Mouse (Mus musculus): ENCODE results near the gene Rpl18. TPM values are rescaled to one million over a fixed set of nuclear protein-coding genes. Genes with fewer than 3 reads are reported as not detected.
A peak's percentile ranks its signal among the peaks of the same experiment; 100 is the strongest.

Gene Rpl18
- total and polyA plus RNA-seq, 2 experiments from 2014 or later: 535 to 1,175 TPM

GRCm38 (mm10) chr7:45755703-45756102, 40.4 kb downstream of the Rpl18 start:
- Histone ChIP-seq H3K4me3 (ENCODE audit: low read length) (no peak overlapping the region), H3K27me3 (ENCODE audit: insufficient read depth, low read length) (peaks cover 6% of the 10 kb centered on the region; the same call in 1 of the 2 replicates), H3K4me2 (ENCODE audit: low read depth, low read length) (no peak overlapping the region), H3K9ac (replicated peaks; ENCODE audit: low read length) (no peak overlapping the region), H3K36me3 (ENCODE audit: insufficient read depth, low read length) (no peaks in the 10 kb centered on the region), H3K9me3 (ENCODE audit: low read length) (no peaks in the 10 kb centered on the region), H3K27ac (no peak overlapping the region), H3K4me1 (ENCODE audit: insufficient read depth, low read length) (no peaks in the 10 kb centered on the region)
- TF ChIP-seq CTCF (IDR thresholded peaks at IDR 0.05; ENCODE audit: low read depth): no peak
- no peak for DNase-seq (ENCODE audit: low spot score)
- 52% methylated on average over 6 of the region's 6 CpGs for WGBS
- ATAC-seq: no peak

- peaks cover 6% of the 10 kb centered on the region; the same call in 1 of the 2 replicates for H3K27me3 ChIP-seq (ENCODE audit: insufficient read depth, low read length)
- 20% methylated on average over 20 of the region's 27 CpGs for WGBS
- 0 out of 2 replicates have a peak overlapping the region, but pooled peaks have one; percentile 2 for H3K4me3 ChIP-seq (ENCODE audit: low read length)
- no peak overlapping the region for H3K27ac ChIP-seq
- H3K36me3 ChIP-seq (ENCODE audit: insufficient read depth, low read length): no peaks in the 10 kb centered on the region
- H3K4me1 ChIP-seq (ENCODE audit: insufficient read depth, low read length): no peaks in the 10 kb centered on the region
- DNase-seq (ENCODE audit: low spot score): no peak
- peak overlapping the region; percentile 31 for H3K4me2 ChIP-seq (ENCODE audit: low read depth, low read length)
- ATAC-seq: no peak
- 0 out of 2 replicates have a peak overlapping the region, but pooled peaks have one; percentile 13 for H3K9ac ChIP-seq (replicated peaks; ENCODE audit: low read length)
- no peak for TF ChIP-seq CTCF (IDR thresholded peaks at IDR 0.05; ENCODE audit: low read depth)
- H3K9me3 ChIP-seq (ENCODE audit: low read length): no peaks in the 10 kb centered on the region
Measured at GRCm38 (mm10) chr7:45759400-45759799, 44.1 kb downstream of the Rpl18 start.

DNA sequence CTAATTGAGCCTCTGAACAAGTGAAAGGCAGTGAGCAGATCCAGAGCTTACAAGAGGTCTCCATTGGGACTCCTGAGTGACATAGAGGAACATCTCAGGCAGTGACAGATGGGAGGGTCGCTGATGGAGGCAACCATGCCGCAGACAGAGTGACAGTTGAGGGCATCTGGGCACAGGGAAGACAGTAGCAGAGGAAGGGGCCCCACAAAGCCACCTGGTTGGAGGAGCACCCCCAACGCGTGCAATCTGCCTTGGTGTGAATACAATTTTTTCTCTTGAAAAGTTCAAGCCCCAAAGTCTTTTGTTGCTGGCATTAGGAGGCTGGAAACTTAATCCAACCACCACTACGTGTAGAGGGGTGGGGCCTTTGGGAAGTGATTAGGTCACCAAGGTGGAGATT, 44.9 kb downstream of the Rpl18 start:
- WGBS: 55% methylated on average over 5 of the region's 5 CpGs
- Histone ChIP-seq H3K4me3 (ENCODE audit: low read length) (no peak overlapping the region), H3K27ac (no peak overlapping the region), H3K4me1 (ENCODE audit: insufficient read depth, low read length) (no peaks in the 10 kb centered on the region), H3K36me3 (ENCODE audit: insufficient read depth, low read length) (no peaks in the 10 kb centered on the region), H3K4me2 (ENCODE audit: low read depth, low read length) (no peak overlapping the region), H3K9ac (replicated peaks; ENCODE audit: low read length) (no peak overlapping the region), H3K9me3 (ENCODE audit: low read length) (no peaks in the 10 kb centered on the region), H3K27me3 (ENCODE audit: insufficient read depth, low read length) (peaks cover 6% of the 10 kb centered on the region; the same call in 1 of the 2 replicates)
- TF ChIP-seq CTCF (IDR thresholded peaks at IDR 0.05; ENCODE audit: low read depth): no peak
- ATAC-seq: no peak
- no peak for DNase-seq (ENCODE audit: low spot score)

GRCm38 (mm10) chr7:45765995-45766394, 50.7 kb downstream of the Rpl18 start:
- DNase-seq (ENCODE audit: low spot score) (no peak), ATAC-seq (no peak)
- no peak overlapping the region for H3K4me3 ChIP-seq (ENCODE audit: low read length)
- no peaks in the 10 kb centered on the region for H3K27me3 ChIP-seq (ENCODE audit: insufficient read depth, low read length)
- no peak overlapping the region for H3K27ac ChIP-seq
- no peak overlapping the region for H3K4me2 ChIP-seq (ENCODE audit: low read depth, low read length)
- no peaks in the 10 kb centered on the region for H3K4me1 ChIP-seq (ENCODE audit: insufficient read depth, low read length)
- no peak for TF ChIP-seq CTCF (IDR thresholded peaks at IDR 0.05; ENCODE audit: low read depth)
- no peaks in the 10 kb centered on the region for H3K9me3 ChIP-seq (ENCODE audit: low read length)
- WGBS: 65% methylated on average over 8 of the region's 8 CpGs
- H3K9ac ChIP-seq (replicated peaks; ENCODE audit: low read length): no peak overlapping the region
- no peaks in the 10 kb centered on the region for H3K36me3 ChIP-seq (ENCODE audit: insufficient read depth, low read length)

- Histone ChIP-seq H3K9ac (replicated peaks; ENCODE audit: low read length) (no peak overlapping the region), H3K4me3 (ENCODE audit: low read length) (no peak overlapping the region), H3K9me3 (ENCODE audit: low read length) (no peaks in the 10 kb centered on the region), H3K4me1 (ENCODE audit: insufficient read depth, low read length) (no peaks in the 10 kb centered on the region), H3K36me3 (ENCODE audit: insufficient read depth, low read length) (no peaks in the 10 kb centered on the region), H3K27ac (no peak overlapping the region), H3K4me2 (ENCODE audit: low read depth, low read length) (no peak overlapping the region), H3K27me3 (ENCODE audit: insufficient read depth, low read length) (no peaks in the 10 kb centered on the region)
- 55% methylated on average over 8 of the region's 8 CpGs for WGBS
- TF ChIP-seq CTCF (IDR thresholded peaks at IDR 0.05; ENCODE audit: low read depth): no peak
- ATAC-seq (no peak), DNase-seq (ENCODE audit: low spot score) (no peak)
Measured at GRCm38 (mm10) chr7:45766764-45767163, 51.5 kb downstream of the Rpl18 start.

DNA sequence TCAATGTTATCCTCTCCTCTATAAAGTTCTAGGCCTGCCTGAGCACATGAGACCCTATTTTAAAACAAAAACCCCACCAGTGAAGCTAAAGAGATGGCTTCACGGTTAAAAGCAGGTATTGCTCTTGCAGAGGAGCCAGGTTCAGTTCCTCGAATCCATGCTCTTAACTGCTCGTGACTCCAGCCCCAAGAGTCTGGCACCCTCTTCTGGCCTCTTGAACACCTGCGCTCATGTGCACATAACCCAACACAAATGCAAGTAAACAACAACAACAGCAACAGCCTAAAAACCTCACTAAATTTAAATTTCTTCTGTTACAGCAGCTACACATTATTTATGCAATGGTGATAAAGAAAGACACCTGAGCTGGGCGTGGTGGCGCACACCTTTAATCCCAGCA, 52.2 kb downstream of the Rpl18 start:
- ATAC-seq (no peak), DNase-seq (ENCODE audit: low spot score) (no peak)
- no peak overlapping the region for H3K4me3 ChIP-seq (ENCODE audit: low read length)
- H3K27me3 ChIP-seq (ENCODE audit: insufficient read depth, low read length): no peaks in the 10 kb centered on the region
- 95% methylated on average over 6 of the region's 6 CpGs for WGBS
- no peak for TF ChIP-seq CTCF (IDR thresholded peaks at IDR 0.05; ENCODE audit: low read depth)
- no peaks in the 10 kb centered on the region for H3K9me3 ChIP-seq (ENCODE audit: low read length)
- no peak overlapping the region for H3K27ac ChIP-seq
- H3K36me3 ChIP-seq (ENCODE audit: insufficient read depth, low read length): no peaks in the 10 kb centered on the region
- H3K4me2 ChIP-seq (ENCODE audit: low read depth, low read length): no peak overlapping the region
- no peak overlapping the region for H3K9ac ChIP-seq (replicated peaks; ENCODE audit: low read length)
- no peaks in the 10 kb centered on the region for H3K4me1 ChIP-seq (ENCODE audit: insufficient read depth, low read length)

Other genes with a start within 250 kb of the Rpl18 start
Only the 30 nearest of the 33 such genes appear.
- gene Dhdh, start 226.7 kb upstream of the Rpl18 start, total RNA-seq (2014; rRNA removed): 4.3 and 4.7 TPM in 2 replicates
- gene Dhdh, start 226.7 kb upstream of the Rpl18 start, polyA plus RNA-seq (2015; fragmentation: Nextera tagmentation; extraction: Ambion mirVana): 5.9 and 6.2 TPM in 2 replicates
- gene Nucb1, start 205.1 kb upstream of the Rpl18 start, total RNA-seq (2014; rRNA removed): 91.6 and 93.7 TPM in 2 replicates
- 133 and 144 TPM in 2 replicates for gene Nucb1, start 205.1 kb upstream of the Rpl18 start, polyA plus RNA-seq (2015; fragmentation: Nextera tagmentation; extraction: Ambion mirVana)
- 19.2 and 19.8 TPM in 2 replicates for gene Ppp1r15a, start 189.2 kb upstream of the Rpl18 start, total RNA-seq (2014; rRNA removed)
- gene Ppp1r15a, start 189.2 kb upstream of the Rpl18 start, polyA plus RNA-seq (2015; fragmentation: Nextera tagmentation; extraction: Ambion mirVana): 21.6 and 25.4 TPM in 2 replicates
- gene Plekha4, start 189.1 kb upstream of the Rpl18 start, total RNA-seq (2014; rRNA removed): 2.4 and 2.8 TPM in 2 replicates
- 2.1 and 2.2 TPM in 2 replicates for gene Plekha4, start 189.1 kb upstream of the Rpl18 start, polyA plus RNA-seq (2015; fragmentation: Nextera tagmentation; extraction: Ambion mirVana)
- 0.68 TPM in 1 of 2 replicates, not detected in the other for gene Hsd17b14, start 160.6 kb upstream of the Rpl18 start, total RNA-seq (2014; rRNA removed)
- gene Hsd17b14, start 160.6 kb upstream of the Rpl18 start, polyA plus RNA-seq (2015; fragmentation: Nextera tagmentation; extraction: Ambion mirVana): 0.54 and 0.89 TPM in 2 replicates
- 11.1 and 17.8 TPM in 2 replicates for gene Bcat2, start 145.3 kb upstream of the Rpl18 start, total RNA-seq (2014; rRNA removed)
- 19.0 and 19.6 TPM in 2 replicates for gene Bcat2, start 145.3 kb upstream of the Rpl18 start, polyA plus RNA-seq (2015; fragmentation: Nextera tagmentation; extraction: Ambion mirVana)
- gene Fgf21, start 100.0 kb upstream of the Rpl18 start, total RNA-seq (2014; rRNA removed): not detected in 2 replicates
- gene Fgf21, start 100.0 kb upstream of the Rpl18 start, polyA plus RNA-seq (2015; fragmentation: Nextera tagmentation; extraction: Ambion mirVana): not detected in 2 replicates
- 0.18 TPM in 1 of 2 replicates, not detected in the other for gene Fut1, start 98.2 kb upstream of the Rpl18 start, total RNA-seq (2014; rRNA removed)
- not detected in 2 replicates for gene Fut1, start 98.2 kb upstream of the Rpl18 start, polyA plus RNA-seq (2015; fragmentation: Nextera tagmentation; extraction: Ambion mirVana)
- 0.10 and 0.54 TPM in 2 replicates for gene Izumo1, start 93.6 kb upstream of the Rpl18 start, total RNA-seq (2014; rRNA removed)
- 0.10 TPM in 1 of 2 replicates, not detected in the other for gene Izumo1, start 93.6 kb upstream of the Rpl18 start, polyA plus RNA-seq (2015; fragmentation: Nextera tagmentation; extraction: Ambion mirVana)
- 36.4 and 39.8 TPM in 2 replicates for gene Rasip1, start 88.0 kb upstream of the Rpl18 start, total RNA-seq (2014; rRNA removed)
- 18.7 TPM in 2 replicates for gene Rasip1, start 88.0 kb upstream of the Rpl18 start, polyA plus RNA-seq (2015; fragmentation: Nextera tagmentation; extraction: Ambion mirVana)
- gene Mamstr, start 75.5 kb upstream of the Rpl18 start, total RNA-seq (2014; rRNA removed): 3.3 and 3.6 TPM in 2 replicates
- 2.9 and 3.9 TPM in 2 replicates for gene Mamstr, start 75.5 kb upstream of the Rpl18 start, polyA plus RNA-seq (2015; fragmentation: Nextera tagmentation; extraction: Ambion mirVana)
- 0.32 TPM in 1 of 2 replicates, not detected in the other for gene Fut2, start 49.1 kb upstream of the Rpl18 start, total RNA-seq (2014; rRNA removed)
- gene Fut2, start 49.1 kb upstream of the Rpl18 start, polyA plus RNA-seq (2015; fragmentation: Nextera tagmentation; extraction: Ambion mirVana): 0.15 and 0.67 TPM in 2 replicates
- 0.94 TPM in 1 of 2 replicates, not detected in the other for gene Ntn5, start 31.4 kb upstream of the Rpl18 start, total RNA-seq (2014; rRNA removed)
- 0.68 and 0.80 TPM in 2 replicates for gene Ntn5, start 31.4 kb upstream of the Rpl18 start, polyA plus RNA-seq (2015; fragmentation: Nextera tagmentation; extraction: Ambion mirVana)
- 0.68 and 0.79 TPM in 2 replicates for gene Sec1, start 21.1 kb upstream of the Rpl18 start, total RNA-seq (2014; rRNA removed)
- 0.35 and 0.48 TPM in 2 replicates for gene Sec1, start 21.1 kb upstream of the Rpl18 start, polyA plus RNA-seq (2015; fragmentation: Nextera tagmentation; extraction: Ambion mirVana)
- 89.4 and 91.0 TPM in 2 replicates for gene Car11, start 15.6 kb upstream of the Rpl18 start, total RNA-seq (2014; rRNA removed)
- gene Car11, start 15.6 kb upstream of the Rpl18 start, polyA plus RNA-seq (2015; fragmentation: Nextera tagmentation; extraction: Ambion mirVana): 76.9 and 78.2 TPM in 2 replicates
- 4.2 and 12.2 TPM in 2 replicates for gene Dbp, start 10.4 kb upstream of the Rpl18 start, total RNA-seq (2014; rRNA removed)
- 4.6 and 5.3 TPM in 2 replicates for gene Dbp, start 10.4 kb upstream of the Rpl18 start, polyA plus RNA-seq (2015; fragmentation: Nextera tagmentation; extraction: Ambion mirVana)
- gene Sphk2, start 2.5 kb downstream of the Rpl18 start, total RNA-seq (2014; rRNA removed): 27.4 and 31.6 TPM in 2 replicates
- 17.8 and 18.5 TPM in 2 replicates for gene Sphk2, start 2.5 kb downstream of the Rpl18 start, polyA plus RNA-seq (2015; fragmentation: Nextera tagmentation; extraction: Ambion mirVana)
- gene Fam83e, start 5.8 kb downstream of the Rpl18 start, total RNA-seq (2014; rRNA removed): 0.11 and 0.16 TPM in 2 replicates
- 0.09 and 0.25 TPM in 2 replicates for gene Fam83e, start 5.8 kb downstream of the Rpl18 start, polyA plus RNA-seq (2015; fragmentation: Nextera tagmentation; extraction: Ambion mirVana)
- not detected in 2 replicates for gene Spaca4, start 10.4 kb downstream of the Rpl18 start, total RNA-seq (2014; rRNA removed)
- not detected in 2 replicates for gene Spaca4, start 10.4 kb downstream of the Rpl18 start, polyA plus RNA-seq (2015; fragmentation: Nextera tagmentation; extraction: Ambion mirVana)
- gene Lmtk3, start 68.3 kb downstream of the Rpl18 start, total RNA-seq (2014; rRNA removed): 125 and 133 TPM in 2 replicates
- gene Lmtk3, start 68.3 kb downstream of the Rpl18 start, polyA plus RNA-seq (2015; fragmentation: Nextera tagmentation; extraction: Ambion mirVana): 13.6 and 13.9 TPM in 2 replicates
- 4.7 and 12.1 TPM in 2 replicates for gene Sult2b1, start 69.2 kb downstream of the Rpl18 start, total RNA-seq (2014; rRNA removed)
- gene Sult2b1, start 69.2 kb downstream of the Rpl18 start, polyA plus RNA-seq (2015; fragmentation: Nextera tagmentation; extraction: Ambion mirVana): 5.7 and 7.4 TPM in 2 replicates
- gene Cyth2, start 99.1 kb downstream of the Rpl18 start, total RNA-seq (2014; rRNA removed): 176 and 221 TPM in 2 replicates
- gene Cyth2, start 99.1 kb downstream of the Rpl18 start, polyA plus RNA-seq (2015; fragmentation: Nextera tagmentation; extraction: Ambion mirVana): 209 and 216 TPM in 2 replicates
- gene Kcnj14, start 109.3 kb downstream of the Rpl18 start, total RNA-seq (2014; rRNA removed): 0.97 and 1.4 TPM in 2 replicates
- 0.89 and 1.2 TPM in 2 replicates for gene Kcnj14, start 109.3 kb downstream of the Rpl18 start, polyA plus RNA-seq (2015; fragmentation: Nextera tagmentation; extraction: Ambion mirVana)
- gene Grwd1, start 115.5 kb downstream of the Rpl18 start, total RNA-seq (2014; rRNA removed): 29.1 and 34.6 TPM in 2 replicates
- gene Grwd1, start 115.5 kb downstream of the Rpl18 start, polyA plus RNA-seq (2015; fragmentation: Nextera tagmentation; extraction: Ambion mirVana): 44.6 and 48.6 TPM in 2 replicates
- 161 and 196 TPM in 2 replicates for gene Kdelr1, start 157.3 kb downstream of the Rpl18 start, total RNA-seq (2014; rRNA removed)
- gene Kdelr1, start 157.3 kb downstream of the Rpl18 start, polyA plus RNA-seq (2015; fragmentation: Nextera tagmentation; extraction: Ambion mirVana): 45.9 and 50.2 TPM in 2 replicates
- gene Grin2d, start 162.9 kb downstream of the Rpl18 start, total RNA-seq (2014; rRNA removed): 37.8 and 44.9 TPM in 2 replicates
- gene Grin2d, start 162.9 kb downstream of the Rpl18 start, polyA plus RNA-seq (2015; fragmentation: Nextera tagmentation; extraction: Ambion mirVana): 4.1 and 4.4 TPM in 2 replicates
- gene Syngr4, start 181.3 kb downstream of the Rpl18 start, total RNA-seq (2014; rRNA removed): not detected in 2 replicates
- gene Syngr4, start 181.3 kb downstream of the Rpl18 start, polyA plus RNA-seq (2015; fragmentation: Nextera tagmentation; extraction: Ambion mirVana): 0.19 and 0.51 TPM in 2 replicates
- 39.2 and 48.8 TPM in 2 replicates for gene Tmem143, start 181.5 kb downstream of the Rpl18 start, total RNA-seq (2014; rRNA removed)
- gene Tmem143, start 181.5 kb downstream of the Rpl18 start, polyA plus RNA-seq (2015; fragmentation: Nextera tagmentation; extraction: Ambion mirVana): 4.6 and 6.8 TPM in 2 replicates
- gene Emp3, start 205.9 kb downstream of the Rpl18 start, total RNA-seq (2014; rRNA removed): 4.9 and 15.3 TPM in 2 replicates
- 33.4 and 45.2 TPM in 2 replicates for gene Emp3, start 205.9 kb downstream of the Rpl18 start, polyA plus RNA-seq (2015; fragmentation: Nextera tagmentation; extraction: Ambion mirVana)
- 6.8 and 7.5 TPM in 2 replicates for gene Ccdc114, start 208.6 kb downstream of the Rpl18 start, total RNA-seq (2014; rRNA removed)
- 7.8 and 10.6 TPM in 2 replicates for gene Ccdc114, start 208.6 kb downstream of the Rpl18 start, polyA plus RNA-seq (2015; fragmentation: Nextera tagmentation; extraction: Ambion mirVana)